Mouse (Mus musculus): Measurements from ENCODE around the gene Purb. TPM values are rescaled to one million over a fixed set of nuclear protein-coding genes. Genes with fewer than 3 reads are reported as not detected.
"Not testable (repeated sequence)": the region's sequence is repeated elsewhere in the genome, so short reads cannot be mapped to it uniquely, and the experiment has no call there.

Purb gene
- polyA plus RNA-seq, 1 experiment from 2014 or later = 24.8 TPM

DNA sequence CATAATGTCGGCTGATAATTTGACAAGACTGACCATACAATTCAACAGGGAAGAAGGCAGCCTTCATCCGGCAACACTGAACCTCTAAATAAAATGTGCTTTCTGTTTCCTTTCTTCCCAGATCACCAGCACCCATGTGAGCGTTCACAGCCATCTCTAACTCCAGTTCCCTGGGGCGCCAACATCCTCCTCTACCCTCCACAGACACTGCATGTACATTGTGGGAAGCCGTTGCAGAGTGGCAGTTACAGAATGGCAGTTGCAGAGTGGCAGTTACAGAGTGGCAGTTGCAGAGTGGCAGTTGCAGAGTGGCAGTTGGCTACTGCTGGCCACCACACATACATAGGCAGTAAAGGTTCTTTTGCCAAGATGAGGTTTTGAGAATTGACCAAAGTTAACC, 27.6 kb downstream of the Purb start:
- H3K4me1 ChIP-seq (ENCODE audit: insufficient read depth, low read length); H3K27me3 ChIP-seq (ENCODE audit: insufficient read depth, low read length); H3K4me3 ChIP-seq (ENCODE audit: low read length); H3K9ac ChIP-seq (replicated peaks; ENCODE audit: low read length); H3K36me3 ChIP-seq (ENCODE audit: insufficient read depth, low read length); H3K4me2 ChIP-seq (replicated peaks; ENCODE audit: low read depth, low read length); H3K27ac ChIP-seq (ENCODE audit: low read length); H3K9me3 ChIP-seq (ENCODE audit: low read length); ATAC-seq (ENCODE audit: low FRiP score, low TSS enrichment): not testable (repeated sequence)
- WGBS = 95% methylated on average over 5 of the region's 5 CpGs

DNA sequence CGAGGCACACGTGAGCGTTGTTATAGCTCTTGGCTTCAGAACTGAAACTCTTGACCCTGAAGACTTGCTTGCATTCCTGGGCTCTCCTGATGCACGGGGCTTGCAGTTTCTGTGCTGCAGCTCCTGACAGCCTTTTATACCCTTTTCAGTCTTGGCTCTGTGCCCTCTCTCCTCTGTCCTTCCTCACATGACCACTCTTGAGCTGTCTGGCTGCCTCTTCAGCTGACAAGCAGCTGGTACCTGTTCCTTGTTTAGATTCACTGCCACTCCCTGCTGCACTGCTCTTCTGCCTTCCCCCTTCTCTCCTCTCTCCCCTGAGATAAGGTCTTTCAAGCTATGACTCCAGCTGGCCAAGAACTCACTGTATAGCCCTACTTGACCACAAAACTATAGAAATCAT, 28.2 kb downstream of the Purb start:
- Histone ChIP-seq H3K4me3 (ENCODE audit: low read length) (no peak overlapping the region), H3K9ac (replicated peaks; ENCODE audit: low read length) (no peak overlapping the region), H3K4me1 (ENCODE audit: insufficient read depth, low read length) (peaks cover 16% of the 10 kb centered on the region), H3K9me3 (ENCODE audit: low read length) (no peaks in the 10 kb centered on the region), H3K36me3 (ENCODE audit: insufficient read depth, low read length) (no peaks in the 10 kb centered on the region), H3K27me3 (ENCODE audit: insufficient read depth, low read length) (no peaks in the 10 kb centered on the region), H3K4me2 (replicated peaks; ENCODE audit: low read depth, low read length) (no peak overlapping the region), H3K27ac (ENCODE audit: low read length) (no peak overlapping the region)
- 75% methylated on average over 4 of the region's 4 CpGs for WGBS
- no peak for ATAC-seq (ENCODE audit: low FRiP score, low TSS enrichment)

DNA sequence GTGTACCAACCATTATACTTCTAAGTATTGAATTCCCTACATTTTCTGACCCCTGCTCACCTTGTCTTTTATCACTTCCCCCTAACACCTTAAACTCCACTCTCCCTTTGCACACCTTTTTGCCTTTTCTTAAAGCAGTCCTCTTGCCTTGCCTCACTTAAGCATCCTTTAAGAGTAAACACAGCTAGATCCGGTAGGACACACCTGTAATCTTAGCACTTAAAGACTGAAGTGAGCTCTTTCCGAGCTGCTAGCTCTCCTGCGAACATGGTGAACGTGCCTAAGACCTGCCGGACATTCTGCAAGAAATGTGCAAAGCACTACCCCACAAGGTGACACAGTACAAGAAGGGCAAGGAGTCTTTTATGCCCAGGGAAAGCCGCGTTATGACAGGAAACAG, 29.8 kb downstream of the Purb start:
- H3K4me1 ChIP-seq (ENCODE audit: insufficient read depth, low read length) = peaks cover 17% of the 10 kb centered on the region
- H3K36me3 ChIP-seq (ENCODE audit: insufficient read depth, low read length) = peaks cover 6% of the 10 kb centered on the region
- no peaks in the 10 kb centered on the region for H3K27me3 ChIP-seq (ENCODE audit: insufficient read depth, low read length)
- no peak overlapping the region for H3K4me2 ChIP-seq (replicated peaks; ENCODE audit: low read depth, low read length)
- no peak overlapping the region for H3K27ac ChIP-seq (ENCODE audit: low read length)
- WGBS = 94% methylated on average over 7 of the region's 7 CpGs
- H3K9me3 ChIP-seq (ENCODE audit: low read length) = no peaks in the 10 kb centered on the region
- no peak overlapping the region for H3K9ac ChIP-seq (replicated peaks; ENCODE audit: low read length)
- no peak overlapping the region for H3K4me3 ChIP-seq (ENCODE audit: low read length)
- no peak for ATAC-seq (ENCODE audit: low FRiP score, low TSS enrichment)

DNA sequence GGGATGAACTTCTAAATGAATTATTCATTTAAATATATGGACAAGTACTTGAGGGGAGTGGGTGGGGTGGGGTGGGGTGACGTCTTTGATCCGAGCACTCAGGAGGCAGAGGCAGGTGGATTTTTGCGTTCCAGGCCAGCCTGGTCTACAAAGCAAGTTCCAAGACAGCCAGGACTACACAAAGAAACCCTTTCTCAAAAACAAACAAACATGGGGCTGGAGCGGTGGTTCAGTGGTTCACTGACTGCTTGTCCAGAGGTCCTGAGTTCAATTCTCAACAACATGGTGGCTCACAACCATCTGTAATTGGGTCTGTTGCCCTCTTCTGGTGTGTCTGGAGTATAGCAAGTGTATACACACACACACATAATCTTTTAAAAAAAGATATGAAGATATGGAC, 30.3 kb downstream of the Purb start:
- H3K36me3 ChIP-seq (ENCODE audit: insufficient read depth, low read length) = peaks cover 7% of the 10 kb centered on the region
- H3K9ac ChIP-seq (replicated peaks; ENCODE audit: low read length) = no peak overlapping the region
- no peak for ATAC-seq (ENCODE audit: low FRiP score, low TSS enrichment)
- no peak overlapping the region for H3K4me3 ChIP-seq (ENCODE audit: low read length)
- peaks cover 17% of the 10 kb centered on the region for H3K4me1 ChIP-seq (ENCODE audit: insufficient read depth, low read length)
- H3K4me2 ChIP-seq (replicated peaks; ENCODE audit: low read depth, low read length) = no peak overlapping the region
- H3K9me3 ChIP-seq (ENCODE audit: low read length) = no peaks in the 10 kb centered on the region
- WGBS = 88% methylated on average over 4 of the region's 4 CpGs
- no peaks in the 10 kb centered on the region for H3K27me3 ChIP-seq (ENCODE audit: insufficient read depth, low read length)
- H3K27ac ChIP-seq (ENCODE audit: low read length) = no peak overlapping the region

DNA sequence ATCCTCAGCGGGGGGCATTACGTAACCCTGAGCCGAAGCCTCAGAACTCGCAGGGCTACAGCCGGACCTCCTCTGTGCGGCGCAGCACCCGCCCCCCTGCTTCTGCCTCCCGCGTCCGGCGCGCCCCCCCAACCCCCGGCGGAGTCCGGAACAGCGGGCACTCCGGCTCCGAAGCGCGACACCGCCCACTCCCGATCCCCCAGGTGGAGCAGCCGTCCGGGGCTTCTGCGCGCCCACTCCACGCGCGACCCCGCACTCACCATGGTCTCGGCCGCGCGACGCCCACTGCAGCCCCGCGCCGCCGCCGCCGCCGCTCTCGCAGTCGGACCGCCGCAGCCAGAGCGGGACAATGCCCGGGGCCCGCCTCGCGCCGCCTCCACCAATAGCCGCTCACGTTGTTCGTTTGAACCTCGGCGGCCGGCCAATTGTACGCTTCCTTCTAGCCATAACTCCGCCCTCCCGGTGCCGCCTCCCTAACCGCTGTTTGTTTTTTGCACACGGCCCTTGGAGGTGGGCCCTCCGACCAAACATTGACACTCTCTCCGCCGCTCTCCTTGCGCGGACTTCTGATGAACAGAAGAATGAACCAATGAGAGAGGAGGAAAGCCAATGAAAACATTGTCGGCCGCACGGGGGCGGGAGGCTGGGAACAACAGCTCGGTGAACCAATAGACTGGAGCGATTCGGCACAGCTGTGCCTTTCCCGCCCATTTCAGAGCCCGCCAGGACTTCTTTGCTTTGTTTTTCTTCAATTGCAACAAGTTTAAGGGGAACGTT, 31.5 kb downstream of the Purb start, which contains the start of gene H2afv:
Gene H2afv (minus strand): TSS at position 367 of the 777 bp plus-strand sequence.
- H3K27me3 ChIP-seq (ENCODE audit: insufficient read depth, low read length) = no peaks in the 10 kb centered on the region
- peaks cover 17% of the 10 kb centered on the region for H3K4me1 ChIP-seq (ENCODE audit: insufficient read depth, low read length)
- peak within 1 kb of the TSS; percentile 74 for H3K4me2 ChIP-seq (replicated peaks; ENCODE audit: low read depth, low read length)
- ATAC-seq (ENCODE audit: low FRiP score, low TSS enrichment) = peak; percentile 99
- H3K9ac ChIP-seq (replicated peaks; ENCODE audit: low read length) = peak within 1 kb of the TSS; percentile 88
- H3K9me3 ChIP-seq (ENCODE audit: low read length) = no peaks in the 10 kb centered on the region
- peaks cover 7% of the 10 kb centered on the region for H3K36me3 ChIP-seq (ENCODE audit: insufficient read depth, low read length)
- peak within 1 kb of the TSS; percentile 93 for H3K27ac ChIP-seq (ENCODE audit: low read length)
- peak within 1 kb of the TSS; percentile 62 for H3K4me3 ChIP-seq (ENCODE audit: low read length)
- WGBS = under 1% methylated on average over 55 of the region's 80 CpGs

DNA sequence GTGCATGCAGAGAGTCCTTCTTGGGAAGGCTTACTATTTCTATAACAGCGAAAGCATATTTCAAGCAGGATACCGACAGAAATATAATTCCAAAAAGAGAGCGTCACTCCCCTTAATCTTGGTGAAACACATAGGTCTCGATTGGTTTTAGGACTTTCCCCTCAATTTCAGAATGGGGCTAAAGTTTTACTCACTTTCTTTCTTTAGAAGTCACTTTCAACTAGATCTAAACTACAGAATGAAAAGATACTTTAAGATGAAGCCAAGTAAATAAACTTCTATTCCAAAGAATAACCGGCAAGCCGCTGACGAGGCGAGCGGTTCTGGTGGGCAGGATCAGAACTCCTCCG, 32.0 kb downstream of the Purb start:
- Histone ChIP-seq H3K36me3 (ENCODE audit: insufficient read depth, low read length) (peaks cover 9% of the 10 kb centered on the region), H3K27ac (ENCODE audit: low read length) (peak overlapping the region; percentile 93), H3K9me3 (ENCODE audit: low read length) (no peaks in the 10 kb centered on the region), H3K27me3 (ENCODE audit: insufficient read depth, low read length) (no peaks in the 10 kb centered on the region), H3K9ac (replicated peaks; ENCODE audit: low read length) (peak overlapping the region; percentile 88), H3K4me1 (ENCODE audit: insufficient read depth, low read length) (peaks cover 17% of the 10 kb centered on the region), H3K4me3 (ENCODE audit: low read length) (peak overlapping the region; percentile 62), H3K4me2 (replicated peaks; ENCODE audit: low read depth, low read length) (peak overlapping the region; percentile 74)
- 1% methylated on average over 10 of the region's 10 CpGs for WGBS
- no peak for ATAC-seq (ENCODE audit: low FRiP score, low TSS enrichment)

- H3K36me3 ChIP-seq (ENCODE audit: insufficient read depth, low read length) = peaks cover 9% of the 10 kb centered on the region
- peak overlapping the region; percentile 62 for H3K4me3 ChIP-seq (ENCODE audit: low read length)
- peak overlapping the region; percentile 93 for H3K27ac ChIP-seq (ENCODE audit: low read length)
- no peaks in the 10 kb centered on the region for H3K9me3 ChIP-seq (ENCODE audit: low read length)
- WGBS = 41% methylated on average over 4 of the region's 4 CpGs
- no peak for ATAC-seq (ENCODE audit: low FRiP score, low TSS enrichment)
- H3K27me3 ChIP-seq (ENCODE audit: insufficient read depth, low read length) = no peaks in the 10 kb centered on the region
- H3K4me2 ChIP-seq (replicated peaks; ENCODE audit: low read depth, low read length) = peak overlapping the region; percentile 74
- peak overlapping the region; percentile 88 for H3K9ac ChIP-seq (replicated peaks; ENCODE audit: low read length)
- H3K4me1 ChIP-seq (ENCODE audit: insufficient read depth, low read length) = peaks cover 17% of the 10 kb centered on the region
Observed at GRCm38 (mm10) chr11:6443102-6443501, 32.6 kb downstream of the Purb start.

DNA sequence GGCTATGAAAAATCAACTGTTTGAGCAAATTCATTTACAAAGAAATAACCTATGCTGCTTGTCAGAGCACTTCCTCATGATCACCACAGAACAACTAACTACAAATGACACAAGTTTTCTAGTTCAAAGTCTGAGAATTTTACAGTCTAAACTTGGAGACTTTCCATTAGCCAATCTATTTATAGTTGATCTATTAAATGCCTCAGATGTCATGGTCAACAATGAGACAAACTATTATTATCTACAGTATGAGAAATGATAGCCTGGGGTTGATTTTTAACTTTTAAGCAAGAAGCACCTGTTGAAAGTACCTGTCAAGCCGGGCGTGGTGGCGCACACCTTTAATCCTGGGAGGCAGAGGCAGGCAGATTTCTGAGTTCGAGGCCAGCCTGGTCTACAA, 33.2 kb downstream of the Purb start:
- no peak for ATAC-seq (ENCODE audit: low FRiP score, low TSS enrichment)
- 96% methylated on average over 4 of the region's 4 CpGs for WGBS
- Histone ChIP-seq H3K4me2 (replicated peaks; ENCODE audit: low read depth, low read length) (0 out of 2 replicates have a peak overlapping the region, but pooled peaks have one; percentile 74), H3K27me3 (ENCODE audit: insufficient read depth, low read length) (no peaks in the 10 kb centered on the region), H3K36me3 (ENCODE audit: insufficient read depth, low read length) (peaks cover 15% of the 10 kb centered on the region), H3K9me3 (ENCODE audit: low read length) (no peaks in the 10 kb centered on the region), H3K9ac (replicated peaks; ENCODE audit: low read length) (no peak overlapping the region), H3K27ac (ENCODE audit: low read length) (no peak overlapping the region), H3K4me1 (ENCODE audit: insufficient read depth, low read length) (peaks cover 17% of the 10 kb centered on the region), H3K4me3 (ENCODE audit: low read length) (no peak overlapping the region)

DNA sequence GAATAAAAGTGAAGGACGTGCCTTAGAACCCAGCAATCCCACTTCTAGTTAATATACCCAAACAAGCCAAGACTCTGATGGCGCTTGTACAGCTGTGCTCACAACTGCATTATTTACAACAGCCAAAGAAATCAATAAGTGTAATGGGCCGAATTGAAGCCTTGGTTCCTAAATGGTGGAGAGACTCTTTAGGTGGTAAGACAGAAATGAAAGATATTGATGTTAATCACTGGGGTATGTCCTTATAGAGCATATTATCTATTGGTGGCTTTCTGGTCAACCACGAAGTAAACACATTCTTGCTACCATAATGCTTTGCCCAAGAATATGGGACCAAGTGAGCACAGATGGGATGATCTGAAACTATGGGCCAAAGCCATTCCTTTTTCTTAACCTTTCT, 35.5 kb downstream of the Purb start:
- Histone ChIP-seq H3K4me1 (ENCODE audit: insufficient read depth, low read length) (peaks cover 14% of the 10 kb centered on the region), H3K9me3 (ENCODE audit: low read length) (no peaks in the 10 kb centered on the region), H3K36me3 (ENCODE audit: insufficient read depth, low read length) (peaks cover 34% of the 10 kb centered on the region), H3K4me2 (replicated peaks; ENCODE audit: low read depth, low read length) (no peak overlapping the region), H3K4me3 (ENCODE audit: low read length) (no peak overlapping the region), H3K27ac (ENCODE audit: low read length) (no peak overlapping the region), H3K27me3 (ENCODE audit: insufficient read depth, low read length) (no peaks in the 10 kb centered on the region), H3K9ac (replicated peaks; ENCODE audit: low read length) (no peak overlapping the region)
- no peak for ATAC-seq (ENCODE audit: low FRiP score, low TSS enrichment)
- WGBS = 95% methylated on average over 4 of the region's 4 CpGs

- H3K27ac ChIP-seq (ENCODE audit: low read length) = no peak overlapping the region
- WGBS = 84% methylated on average over 2 of the region's 2 CpGs
- H3K4me2 ChIP-seq (replicated peaks; ENCODE audit: low read depth, low read length) = no peak overlapping the region
- H3K36me3 ChIP-seq (ENCODE audit: insufficient read depth, low read length) = peaks cover 55% of the 10 kb centered on the region
- H3K27me3 ChIP-seq (ENCODE audit: insufficient read depth, low read length) = no peaks in the 10 kb centered on the region
- H3K4me1 ChIP-seq (ENCODE audit: insufficient read depth, low read length) = peaks cover 3% of the 10 kb centered on the region; the same call in 1 of the 2 replicates
- ATAC-seq (ENCODE audit: low FRiP score, low TSS enrichment) = no peak
- H3K4me3 ChIP-seq (ENCODE audit: low read length) = no peak overlapping the region
- no peak overlapping the region for H3K9ac ChIP-seq (replicated peaks; ENCODE audit: low read length)
- no peaks in the 10 kb centered on the region for H3K9me3 ChIP-seq (ENCODE audit: low read length)
Observed at GRCm38 (mm10) chr11:6437667-6438066, 38.0 kb downstream of the Purb start.

Data from kidney, embryonic 16.5 days (tissue).